Mouse (Mus musculus): Measurements from ENCODE around the gene Omp.

Omp gene

DNA sequence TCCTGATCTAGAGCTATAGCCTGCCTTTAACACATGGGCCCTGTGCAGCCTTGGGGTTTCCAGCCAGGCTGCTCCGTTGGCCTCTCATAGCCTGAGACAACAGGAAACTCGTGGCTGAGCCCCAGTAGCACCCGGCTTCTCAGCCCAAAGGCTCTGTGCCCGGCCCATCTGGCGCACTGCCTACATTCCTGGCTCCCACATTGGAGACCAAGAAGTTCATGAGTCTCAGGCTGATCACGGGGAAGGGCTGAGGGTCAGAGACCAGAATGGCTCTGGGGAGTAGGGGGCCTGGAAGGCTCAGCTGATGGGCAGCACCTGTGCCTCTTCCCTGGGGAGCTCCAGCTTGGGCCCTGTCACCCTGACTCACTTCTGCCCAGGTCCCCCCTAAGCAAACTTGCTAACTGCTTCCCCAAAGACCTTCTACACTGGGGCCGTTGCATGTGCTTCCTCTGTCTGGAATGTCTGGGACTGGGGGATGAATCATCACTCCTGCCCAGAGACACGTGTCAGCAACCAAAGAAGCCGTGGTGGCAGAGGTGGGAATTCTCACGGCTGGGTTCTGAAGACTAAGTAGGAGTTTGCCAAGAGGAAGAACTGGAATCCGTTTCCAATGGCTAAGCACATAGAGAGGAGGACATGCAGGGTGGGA is 28.2 kb downstream of the Omp start:
- in situ Hi-C loops (cut with MboI; ENCODE audit: low pct_unique_long_range_greater_than_20kb in 1 of 2, low sequenced_read_pairs in 2 of 2, unreplicated experiment in 1 of 2) = loop anchor here (5.0 to 25.0 kb wide), 3 partner anchors 45 to 380 kb away; partner anchors contain the start of gene Aqp11 (in 1 of the 2)

DNA sequence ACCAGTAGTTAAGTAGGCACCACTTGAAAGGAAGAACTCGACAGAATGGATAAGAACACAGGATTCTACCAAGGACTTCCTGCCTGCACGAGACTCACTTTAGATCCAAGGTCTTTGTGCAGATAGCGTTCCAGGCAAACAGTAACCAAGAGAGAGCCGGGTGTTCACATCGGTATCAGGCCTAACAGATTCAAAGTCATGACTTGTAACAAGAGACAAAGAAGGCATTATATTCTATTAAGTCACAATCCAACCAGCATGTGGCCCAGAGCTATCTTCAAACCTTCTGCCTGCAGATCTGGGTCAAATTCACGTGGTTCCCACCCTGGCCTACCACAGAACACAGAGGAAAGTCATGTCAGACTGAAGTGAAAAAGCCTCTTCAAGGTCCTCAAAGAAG is 30.6 kb downstream of the Omp start:
- in situ Hi-C loops (cut with MboI; ENCODE audit: low pct_unique_long_range_greater_than_20kb in 1 of 2, low sequenced_read_pairs in 2 of 2, unreplicated experiment in 1 of 2) = loop anchor here (5.0 to 25.0 kb wide), 3 partner anchors 42 to 377 kb away; partner anchors contain the start of gene Aqp11 (in 1 of the 2)

DNA sequence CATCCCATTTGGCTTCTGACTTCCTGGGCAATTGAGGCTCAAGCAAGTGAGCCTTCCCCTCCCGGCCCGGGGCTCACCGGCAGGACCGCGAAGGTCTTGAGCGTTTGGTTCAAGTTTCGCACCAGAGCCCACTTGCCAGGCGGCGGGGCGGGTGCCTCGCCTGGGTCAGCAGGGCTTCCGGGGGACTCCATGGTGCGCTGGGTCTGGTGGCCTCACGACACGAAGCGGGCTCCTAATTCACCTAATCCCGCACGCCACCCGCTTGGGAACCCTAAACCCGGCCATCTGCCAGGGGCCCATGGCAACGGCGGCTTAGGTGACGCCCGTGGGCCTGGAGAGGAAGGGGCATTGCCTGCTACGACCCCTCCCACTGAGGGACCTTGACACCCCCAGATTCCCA is 34.1 kb downstream of the Omp start:
- in situ Hi-C loops (cut with MboI; ENCODE audit: low pct_unique_long_range_greater_than_20kb in 1 of 2, low sequenced_read_pairs in 2 of 2, unreplicated experiment in 1 of 2) = loop anchor here in 1 of 2 experiments (10.0 to 25.0 kb wide), 2 partner anchors 126 to 374 kb away; partner anchors contain the start of gene Aqp11

DNA sequence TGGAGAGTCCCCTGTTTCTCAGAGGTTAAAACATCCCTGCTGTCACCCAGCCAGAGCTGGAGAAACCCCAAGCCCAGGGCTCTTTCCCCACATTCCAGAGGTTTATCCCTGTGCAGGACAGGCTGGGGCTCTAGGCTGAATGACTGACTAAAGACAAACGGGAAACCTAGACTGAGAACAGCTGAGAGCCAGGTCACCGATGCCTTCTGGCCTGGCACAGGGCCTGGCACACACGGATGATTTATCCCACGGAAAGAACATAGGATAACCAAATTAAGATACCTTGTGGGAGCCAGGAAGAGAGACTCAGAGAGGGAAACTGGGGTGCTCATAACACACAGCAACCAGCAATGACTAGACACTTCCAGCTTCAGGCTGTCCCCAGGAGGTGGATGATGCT is 35.5 kb downstream of the Omp start:
- in situ Hi-C loops (cut with MboI; ENCODE audit: low pct_unique_long_range_greater_than_20kb in 1 of 2, low sequenced_read_pairs in 2 of 2, unreplicated experiment in 1 of 2) = loop anchor here in 1 of 2 experiments (10.0 to 25.0 kb wide), 2 partner anchors 125 to 372 kb away; partner anchors contain the start of gene Aqp11

DNA sequence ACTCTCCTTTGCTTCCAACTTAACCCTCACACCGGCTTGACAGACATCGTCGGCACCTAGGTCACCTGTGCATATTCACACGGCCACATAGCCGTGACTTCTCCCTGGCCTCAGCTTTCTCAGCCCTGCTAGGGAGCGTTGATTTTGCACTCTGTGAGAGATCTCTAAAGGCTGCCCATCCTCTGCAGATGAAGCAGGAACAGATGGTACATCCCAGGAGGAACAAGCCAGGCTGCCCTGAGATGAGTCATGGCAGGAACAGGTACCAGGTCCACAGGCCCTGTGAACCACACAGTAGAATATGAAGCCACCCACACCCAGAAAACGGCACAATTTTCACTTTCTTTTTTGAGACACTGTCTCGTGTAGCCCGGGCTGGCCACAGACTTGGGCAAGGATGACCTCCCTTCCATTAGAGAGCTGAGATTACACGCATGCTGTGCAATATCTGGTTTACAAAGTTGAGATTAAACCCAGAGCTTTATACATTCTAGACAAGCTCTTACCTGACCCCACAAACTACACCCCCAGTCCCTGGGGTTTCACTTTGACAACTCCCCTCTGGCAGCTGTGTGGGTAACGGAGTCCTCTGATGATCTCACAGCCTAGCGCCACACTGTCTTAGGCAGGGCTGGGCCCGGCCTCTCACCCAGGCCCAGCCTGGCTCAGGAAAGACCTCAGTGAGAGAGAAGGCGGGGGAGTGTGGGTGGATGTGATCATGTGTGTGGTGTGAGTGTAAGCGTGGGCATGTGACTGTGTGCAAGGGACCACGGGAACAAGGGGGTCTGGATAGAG is 36.5 kb downstream of the Omp start:
- in situ Hi-C loops (cut with MboI; ENCODE audit: low pct_unique_long_range_greater_than_20kb in 1 of 2, low sequenced_read_pairs in 2 of 2, unreplicated experiment in 1 of 2) = loop anchor here in 1 of 2 experiments (25.0 kb wide), 1 partner anchor 372 kb away; the partner anchor contains the start of gene Aqp11

DNA sequence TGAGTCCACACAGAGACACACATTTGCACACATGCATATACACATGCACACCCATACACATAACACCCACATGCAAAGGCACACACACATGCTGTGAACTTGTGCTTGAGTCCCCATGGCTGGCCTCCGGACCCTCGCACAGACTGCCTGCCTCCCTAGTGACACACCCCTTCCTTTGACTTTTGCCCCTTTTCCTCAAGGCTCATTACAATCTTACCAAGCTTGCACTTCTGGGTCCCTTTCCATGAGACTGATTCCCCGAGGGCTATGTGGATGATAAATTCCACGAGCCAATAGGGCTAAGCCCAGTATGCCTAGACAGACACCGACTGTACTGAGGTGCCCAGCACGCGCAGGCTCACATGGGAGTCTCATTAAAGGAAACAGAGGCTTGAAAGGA is 39.0 kb downstream of the Omp start:
- in situ Hi-C loops (cut with MboI; ENCODE audit: low pct_unique_long_range_greater_than_20kb in 1 of 2, low sequenced_read_pairs in 2 of 2, unreplicated experiment in 1 of 2) = loop anchor here in 1 of 2 experiments (25.0 kb wide), 1 partner anchor 369 kb away; the partner anchor contains the start of gene Aqp11

DNA sequence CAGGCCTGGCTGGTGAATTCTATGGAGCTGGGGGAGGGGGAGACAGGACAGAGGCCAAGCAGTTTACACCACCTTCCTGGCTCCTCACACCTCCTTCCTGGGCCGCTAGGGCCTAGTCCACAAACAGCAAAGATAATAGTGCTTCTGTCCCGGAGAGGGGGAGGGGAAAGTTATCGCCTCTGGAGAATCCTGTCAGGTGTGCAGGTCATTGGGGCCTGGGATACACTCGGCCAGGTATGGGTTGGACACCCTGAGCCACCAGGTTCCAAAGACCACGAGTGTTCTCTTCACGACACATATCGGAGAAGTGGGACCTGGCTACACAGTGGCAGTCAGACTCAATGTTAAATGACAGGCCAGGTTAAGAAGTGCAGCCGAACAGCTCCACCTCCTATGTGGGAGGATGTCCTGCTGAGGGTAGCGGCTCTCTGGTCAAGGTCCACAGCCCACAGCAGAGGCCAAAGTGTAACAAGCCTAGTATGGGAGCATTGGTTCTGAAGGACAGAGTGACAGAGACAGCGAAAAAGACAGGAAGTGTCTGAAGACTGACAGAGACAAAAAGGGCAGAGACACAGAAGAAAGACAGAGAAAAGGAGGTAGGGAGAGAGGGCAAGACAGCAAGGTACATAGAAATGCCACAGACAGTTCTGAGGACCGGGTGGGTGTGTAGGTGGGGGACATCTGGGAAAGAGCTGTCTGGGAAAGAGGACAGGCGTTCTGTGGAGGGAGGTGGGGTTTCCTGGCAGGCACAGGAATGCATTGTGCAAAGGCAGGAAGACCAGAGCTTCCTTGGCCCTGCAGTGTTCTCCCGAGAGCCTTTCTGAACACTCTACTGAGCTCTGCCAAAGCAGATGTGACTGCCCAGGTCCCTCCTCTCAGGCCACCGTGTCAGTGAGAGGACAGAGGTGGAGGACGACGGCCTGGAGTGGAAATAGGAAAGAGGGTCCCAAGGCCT is 40.5 kb downstream of the Omp start:
- in situ Hi-C loops (cut with MboI; ENCODE audit: low pct_unique_long_range_greater_than_20kb in 1 of 2, low sequenced_read_pairs in 2 of 2, unreplicated experiment in 1 of 2) = loop anchor here in 1 of 2 experiments (25.0 kb wide), 1 partner anchor 367 kb away; the partner anchor contains the start of gene Aqp11

DNA sequence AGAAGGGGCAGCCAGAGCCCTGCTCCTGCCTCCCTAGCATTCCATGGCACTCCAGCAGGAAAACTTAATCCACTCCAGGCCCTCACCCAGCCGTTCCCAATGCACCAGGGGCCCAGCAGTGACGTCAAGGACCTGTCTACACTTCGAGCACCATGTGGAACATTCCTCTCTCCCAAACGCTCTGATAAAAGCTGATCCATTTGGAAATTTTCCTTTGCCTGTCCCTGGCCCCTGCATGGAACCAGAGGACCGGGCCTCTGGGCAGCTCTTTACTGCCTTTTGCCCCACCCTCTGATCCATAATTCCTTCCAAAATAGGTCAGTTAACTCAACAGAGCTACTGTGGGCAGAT is 41.4 kb downstream of the Omp start:
- in situ Hi-C loops (cut with MboI; ENCODE audit: low pct_unique_long_range_greater_than_20kb in 1 of 2, low sequenced_read_pairs in 2 of 2, unreplicated experiment in 1 of 2) = loop anchor here in 1 of 2 experiments (25.0 kb wide), 1 partner anchor 367 kb away; the partner anchor contains the start of gene Aqp11

DNA sequence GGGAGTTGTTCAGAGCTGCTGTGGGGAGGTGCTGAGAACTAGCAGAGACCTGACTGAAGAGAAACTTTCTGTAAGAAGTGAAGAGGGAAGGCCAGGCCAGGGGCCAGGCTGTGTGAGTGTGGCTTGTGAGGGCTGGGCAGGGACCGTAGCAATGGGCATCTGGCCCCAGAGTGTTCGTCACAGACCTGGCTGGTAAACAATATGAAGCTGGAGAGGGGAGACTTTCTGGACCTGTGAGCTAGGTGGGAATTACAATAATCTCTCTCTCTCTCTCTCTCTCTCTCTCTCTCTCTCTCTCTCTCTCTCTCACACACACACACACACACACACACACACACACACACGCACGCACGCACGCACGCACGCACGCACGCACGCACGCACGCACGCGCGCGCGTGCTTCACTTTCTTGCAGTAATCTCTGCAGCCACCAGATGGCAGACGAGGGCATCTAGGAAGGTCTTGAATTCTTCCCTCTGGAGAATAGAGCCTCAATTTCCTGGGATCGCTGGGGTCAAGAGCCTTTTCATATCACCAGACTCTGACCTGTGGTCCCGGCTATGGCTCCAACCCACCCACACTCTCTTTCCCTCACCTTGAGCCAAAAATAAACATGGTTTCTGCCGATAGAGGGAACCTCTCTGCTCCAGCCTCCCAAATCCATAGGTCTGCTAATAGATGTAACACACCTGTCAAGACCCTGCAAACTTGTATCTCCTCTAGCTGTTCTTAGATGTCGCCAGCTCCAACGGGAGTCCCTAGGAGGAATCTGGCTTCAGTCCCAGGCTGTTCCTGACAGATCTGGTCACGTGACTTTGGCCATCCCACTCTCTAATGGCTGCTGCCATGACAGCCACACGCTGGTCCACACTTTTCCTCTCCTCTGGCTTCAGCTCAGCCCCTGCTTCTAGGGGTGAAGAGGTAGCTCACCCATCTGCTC is 42.0 kb downstream of the Omp start:
- in situ Hi-C loops (cut with MboI; ENCODE audit: low pct_unique_long_range_greater_than_20kb in 1 of 2, low sequenced_read_pairs in 2 of 2, unreplicated experiment in 1 of 2) = loop anchor here in 1 of 2 experiments (25.0 kb wide), 1 partner anchor 366 kb away; the partner anchor contains the start of gene Aqp11

DNA sequence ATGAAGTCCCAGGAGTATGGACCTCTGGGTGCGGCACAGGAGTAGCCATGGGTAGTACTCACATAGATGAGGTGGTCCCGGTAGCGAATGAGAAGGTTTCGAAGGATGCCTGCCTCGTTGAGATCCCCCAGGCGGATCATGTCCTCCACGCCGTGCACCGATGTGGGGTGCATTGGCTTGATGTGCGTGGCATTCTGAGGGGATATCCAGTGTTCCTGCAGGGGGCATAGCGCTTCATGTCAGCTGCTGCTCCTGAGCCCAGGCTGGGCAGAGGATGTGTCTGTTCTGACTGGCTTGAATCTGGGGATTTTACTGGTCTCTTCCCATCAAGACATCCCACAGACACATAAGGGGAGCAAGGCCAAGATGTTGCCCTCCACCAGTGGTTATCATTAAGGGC is 42.8 kb downstream of the Omp start:
- in situ Hi-C loops (cut with MboI; ENCODE audit: low pct_unique_long_range_greater_than_20kb in 1 of 2, low sequenced_read_pairs in 2 of 2, unreplicated experiment in 1 of 2) = loop anchor here in 1 of 2 experiments (25.0 kb wide), 1 partner anchor 365 kb away; the partner anchor contains the start of gene Aqp11

DNA sequence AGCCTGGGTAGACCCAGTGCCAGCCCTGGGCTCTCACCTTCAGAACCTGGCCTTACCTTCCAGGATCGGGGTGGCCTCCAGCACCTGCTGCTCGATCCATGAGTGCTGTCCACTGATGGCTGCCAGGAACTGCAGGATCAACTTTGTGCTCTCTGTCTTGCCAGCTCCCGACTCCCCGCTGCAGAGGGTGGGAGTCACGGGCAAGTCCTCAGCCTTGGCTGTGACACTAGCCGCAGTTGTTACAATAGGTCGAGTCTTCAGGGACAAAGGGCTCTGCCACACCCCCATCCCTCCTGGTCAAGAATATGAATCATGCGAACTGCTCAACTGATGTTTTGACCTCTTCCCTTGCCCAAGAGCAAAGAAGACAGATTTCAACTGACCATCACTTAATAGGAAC is 47.7 kb downstream of the Omp start:
- in situ Hi-C loops (cut with MboI; ENCODE audit: low pct_unique_long_range_greater_than_20kb in 1 of 2, low sequenced_read_pairs in 2 of 2, unreplicated experiment in 1 of 2) = no loop called here

DNA sequence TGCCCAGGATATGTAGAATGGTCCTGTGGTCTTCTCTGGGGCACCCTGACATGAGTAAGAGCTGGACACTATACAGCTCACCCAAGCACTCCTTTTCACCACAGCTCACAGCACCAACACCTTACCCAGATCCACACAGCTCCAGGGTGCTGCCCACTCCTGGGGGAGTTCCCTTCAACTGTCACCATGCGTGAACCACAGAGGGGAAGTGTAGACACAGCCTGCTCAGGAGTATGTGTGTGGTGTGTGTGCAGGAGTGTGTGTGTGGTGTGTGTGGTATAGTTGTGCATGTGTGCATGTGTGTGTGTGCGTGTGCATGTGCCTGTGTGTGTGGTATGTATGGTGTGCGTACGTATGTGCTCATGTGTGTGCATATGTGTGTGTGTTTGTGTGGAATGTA is 49.5 kb downstream of the Omp start:
- in situ Hi-C loops (cut with MboI; ENCODE audit: low pct_unique_long_range_greater_than_20kb in 1 of 2, low sequenced_read_pairs in 2 of 2, unreplicated experiment in 1 of 2) = no loop called here

Measured in mouse embryonic stem cell (cell line).